Mouse (Mus musculus) stomach, embryonic 15.5 days (tissue): ENCODE measurements at regions not wholly inside any gene's neighbourhood (a gene's known extent, or its start where the extent isn't known, plus 50 kb on each side); places are given as distances from the start of the nearest gene placed in this dataset.
A peak's percentile ranks its signal among the peaks of the same experiment; 100 is the strongest.

Experiments used
- ATAC-seq: fragments of 200-750 bp; cut with Nextera tagmentation; 2 replicates; pipeline ENCODE4 v1.8.0; 2017; ENCODE audit warnings: low read depth, moderate number of reproducible peaks, moderate TSS enrichment; ENCODE audit not compliant: insufficient read depth, low FRiP score
- H3K27ac ChIP-seq: fragments of 300-500 bp; sonication (generic); 2 replicates; pipeline ENCODE4 v1.5.1; 2015; ENCODE audit warnings: mild to moderate bottlenecking, inconsistent platforms
- H3K27me3 ChIP-seq: fragments of 300-500 bp; sonication (generic); replicated peaks from 2 replicates; pipeline ENCODE4 v1.6.1; 2015; ENCODE audit warnings: inconsistent platforms
- H3K36me3 ChIP-seq: fragments of 300-500 bp; sonication (generic); 2 replicates; pipeline ENCODE4 v1.6.1; 2015; ENCODE audit warnings: inconsistent platforms
- H3K4me1 ChIP-seq: fragments of 300-500 bp; sonication (generic); 2 replicates; pipeline ENCODE4 v1.6.1; 2015; ENCODE audit warnings: inconsistent platforms
- H3K4me2 ChIP-seq: fragments of 300-500 bp; sonication (generic); 2 replicates; pipeline ENCODE4 v1.6.1; 2015; ENCODE audit warnings: mild to moderate bottlenecking, inconsistent platforms
- H3K4me3 ChIP-seq: fragments of 300-500 bp; sonication (generic); replicated peaks from 2 replicates; pipeline ENCODE4 v1.5.1; 2015; ENCODE audit warnings: inconsistent platforms
- H3K9ac ChIP-seq: fragments of 300-500 bp; sonication (generic); 2 replicates; pipeline ENCODE4 v1.6.1; 2015; ENCODE audit warnings: inconsistent platforms
- H3K9me3 ChIP-seq: fragments of 300-500 bp; sonication (generic); 2 replicates; pipeline ENCODE4 v1.6.1; 2016; ENCODE audit warnings: inconsistent platforms
- WGBS: fragments of 180-500 bp; shearing (Covaris S2); methylation state at CpG from one replicate; pipeline ENCODE4 v1.1.7; 2015; 5-methylcytosine and 5-hydroxymethylcytosine counted together

- H3K9ac ChIP-seq: no peak overlapping the region
- H3K36me3 ChIP-seq: no peaks in the 10 kb centered on the region
- no peaks in the 10 kb centered on the region for H3K27me3 ChIP-seq
- 90% methylated on average over 2 of the region's 2 CpGs for WGBS
- no peak overlapping the region for H3K4me3 ChIP-seq
- H3K4me1 ChIP-seq: no peaks in the 10 kb centered on the region
- no peak for ATAC-seq
- no peak overlapping the region for H3K27ac ChIP-seq
- H3K9me3 ChIP-seq: no peaks in the 10 kb centered on the region
- no peak overlapping the region for H3K4me2 ChIP-seq
Observed at GRCm38 (mm10) chr2:74463407-74463806, 115.8 kb downstream of the Lnpk start.

- H3K36me3 ChIP-seq: no peaks in the 10 kb centered on the region
- no peak overlapping the region for H3K27ac ChIP-seq
- no peaks in the 10 kb centered on the region for H3K9me3 ChIP-seq
- H3K4me1 ChIP-seq: no peaks in the 10 kb centered on the region
- no peaks in the 10 kb centered on the region for H3K27me3 ChIP-seq
- H3K4me3 ChIP-seq: no peak overlapping the region
- no peak overlapping the region for H3K9ac ChIP-seq
- ATAC-seq: no peak
- no peak overlapping the region for H3K4me2 ChIP-seq
- WGBS: 53% methylated on average over 11 of the region's 11 CpGs
Observed at GRCm38 (mm10) chr2:74461211-74461844, 117.9 kb downstream of the Lnpk start.

DNA sequence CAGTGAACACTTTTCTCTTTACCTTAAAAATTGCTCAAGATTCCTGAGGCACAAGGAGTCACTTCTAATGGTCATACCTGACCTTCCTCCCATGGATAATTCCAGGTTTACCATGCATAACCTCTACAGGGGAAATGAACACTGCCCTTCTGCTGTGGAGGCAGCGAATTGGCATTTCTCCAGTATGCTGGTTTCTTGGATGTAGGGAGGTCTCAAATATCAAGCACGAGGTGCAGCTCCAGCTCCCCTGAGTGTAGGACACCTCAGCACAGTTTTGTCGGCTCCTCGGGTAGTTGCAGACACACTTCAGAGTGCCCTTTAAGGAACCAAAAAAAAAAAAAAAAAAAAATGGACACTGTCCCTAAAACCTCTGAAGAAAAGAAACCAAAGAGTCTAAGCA, 124.8 kb downstream of the Lnpk start:
- no peaks in the 10 kb centered on the region for H3K4me1 ChIP-seq
- no peaks in the 10 kb centered on the region for H3K36me3 ChIP-seq
- no peak overlapping the region for H3K4me2 ChIP-seq
- H3K9me3 ChIP-seq: no peaks in the 10 kb centered on the region
- no peak overlapping the region for H3K27ac ChIP-seq
- 64% methylated on average over 4 of the region's 4 CpGs for WGBS
- no peaks in the 10 kb centered on the region for H3K27me3 ChIP-seq
- no peak overlapping the region for H3K4me3 ChIP-seq
- ATAC-seq: no peak
- H3K9ac ChIP-seq: no peak overlapping the region

DNA sequence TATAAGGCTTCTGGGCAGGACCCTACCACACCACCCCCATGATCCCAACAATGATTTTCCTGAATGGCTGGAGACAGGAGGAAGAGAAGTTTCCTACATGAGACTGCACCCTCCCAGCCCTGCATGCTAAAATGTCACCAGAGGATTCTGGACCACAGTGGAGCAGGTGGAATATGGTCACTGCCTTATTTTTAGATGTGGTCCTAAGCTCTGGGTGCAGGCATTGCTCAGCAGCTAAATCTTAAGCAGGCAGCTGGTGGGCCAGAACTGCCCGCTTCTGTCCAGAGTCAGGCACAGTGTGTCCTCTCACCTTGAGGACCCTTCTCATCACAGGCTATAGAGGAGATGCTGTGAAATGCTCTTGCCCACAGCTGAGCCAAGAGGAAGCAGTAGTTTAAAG, 126.6 kb downstream of the Lnpk start:
- Histone ChIP-seq H3K27ac (no peak overlapping the region), H3K27me3 (no peaks in the 10 kb centered on the region), H3K4me3 (no peak overlapping the region), H3K4me1 (no peaks in the 10 kb centered on the region), H3K9me3 (no peaks in the 10 kb centered on the region), H3K36me3 (no peaks in the 10 kb centered on the region), H3K4me2 (no peak overlapping the region), H3K9ac (no peak overlapping the region)
- WGBS: 92% methylated on average over 1 of the region's 1 CpGs
- ATAC-seq: no peak

GRCm38 (mm10) chr2:74451578-74451977, 127.7 kb downstream of the Lnpk start:
- ATAC-seq: peak; percentile 68; the same call in 1 of the 2 replicates
- Histone ChIP-seq H3K4me1 (no peaks in the 10 kb centered on the region), H3K4me3 (no peak overlapping the region), H3K9me3 (no peaks in the 10 kb centered on the region), H3K27me3 (no peaks in the 10 kb centered on the region), H3K4me2 (no peak overlapping the region), H3K9ac (no peak overlapping the region), H3K27ac (no peak overlapping the region; the same call in 1 of the 2 replicates), H3K36me3 (no peaks in the 10 kb centered on the region)
- 31% methylated on average over 6 of the region's 6 CpGs for WGBS

GRCm38 (mm10) chr2:74451038-74451437, 128.2 kb downstream of the Lnpk start:
- Histone ChIP-seq H3K27ac (no peak overlapping the region; the same call in 1 of the 2 replicates), H3K9me3 (no peaks in the 10 kb centered on the region), H3K4me2 (no peak overlapping the region), H3K9ac (no peak overlapping the region), H3K27me3 (no peaks in the 10 kb centered on the region), H3K4me1 (no peaks in the 10 kb centered on the region), H3K4me3 (no peak overlapping the region), H3K36me3 (no peaks in the 10 kb centered on the region)
- ATAC-seq: no peak
- WGBS: 53% methylated on average over 4 of the region's 4 CpGs

- H3K4me1 ChIP-seq: no peaks in the 10 kb centered on the region
- no peaks in the 10 kb centered on the region for H3K27me3 ChIP-seq
- H3K4me2 ChIP-seq: no peak overlapping the region
- 80% methylated on average over 11 of the region's 11 CpGs for WGBS
- H3K36me3 ChIP-seq: no peaks in the 10 kb centered on the region
- ATAC-seq: no peak
- H3K9ac ChIP-seq: no peak overlapping the region
- H3K27ac ChIP-seq: no peak overlapping the region
- H3K9me3 ChIP-seq: no peaks in the 10 kb centered on the region
- no peak overlapping the region for H3K4me3 ChIP-seq
Observed at GRCm38 (mm10) chr2:74450064-74450765, 129.0 kb downstream of the Lnpk start.

DNA sequence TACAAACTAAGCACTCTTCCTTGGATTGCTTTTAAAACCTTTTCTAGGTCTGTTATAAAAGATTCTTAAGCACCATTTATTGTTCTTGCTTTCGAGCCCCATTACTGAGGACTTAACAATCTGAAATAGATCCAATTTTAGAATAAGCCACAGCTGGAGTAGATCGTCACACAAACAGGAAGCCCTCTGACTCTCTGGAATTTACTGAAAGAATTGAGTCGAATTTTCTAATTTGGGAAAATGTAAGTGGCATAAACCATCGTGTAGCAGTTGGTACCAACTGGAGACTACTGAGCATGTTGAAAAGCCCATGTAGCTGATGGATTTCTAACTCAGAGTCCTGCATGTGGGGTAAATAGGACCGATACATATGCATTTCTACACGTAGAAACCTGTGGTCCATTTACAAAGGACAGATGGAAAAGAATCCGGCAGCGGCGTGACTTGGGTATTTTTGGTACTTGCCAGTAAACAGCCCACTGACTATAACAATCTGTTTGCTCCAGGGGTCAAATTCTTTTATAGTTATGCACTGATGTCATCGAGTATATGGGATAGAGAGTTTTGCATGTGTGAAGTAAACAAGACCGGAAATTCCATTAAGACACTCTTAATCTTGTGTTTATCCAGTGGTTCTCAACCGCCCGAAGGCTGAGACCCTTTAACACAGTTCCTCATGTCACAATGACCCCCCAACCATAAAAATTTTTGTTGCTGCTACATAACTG, 143.9 kb downstream of the Lnpk start:
- ATAC-seq: no peak; the same call in 1 of the 2 replicates
- Histone ChIP-seq H3K9me3 (no peaks in the 10 kb centered on the region), H3K4me2 (0 out of 2 replicates have a peak overlapping the region, but pooled peaks have one; percentile 3), H3K4me1 (no peaks in the 10 kb centered on the region), H3K9ac (no peak overlapping the region), H3K4me3 (no peak overlapping the region), H3K27ac (peak overlapping the region; percentile 48; the same call in 1 of the 2 replicates), H3K36me3 (no peaks in the 10 kb centered on the region), H3K27me3 (no peaks in the 10 kb centered on the region)
- WGBS: 58% methylated on average over 13 of the region's 13 CpGs

DNA sequence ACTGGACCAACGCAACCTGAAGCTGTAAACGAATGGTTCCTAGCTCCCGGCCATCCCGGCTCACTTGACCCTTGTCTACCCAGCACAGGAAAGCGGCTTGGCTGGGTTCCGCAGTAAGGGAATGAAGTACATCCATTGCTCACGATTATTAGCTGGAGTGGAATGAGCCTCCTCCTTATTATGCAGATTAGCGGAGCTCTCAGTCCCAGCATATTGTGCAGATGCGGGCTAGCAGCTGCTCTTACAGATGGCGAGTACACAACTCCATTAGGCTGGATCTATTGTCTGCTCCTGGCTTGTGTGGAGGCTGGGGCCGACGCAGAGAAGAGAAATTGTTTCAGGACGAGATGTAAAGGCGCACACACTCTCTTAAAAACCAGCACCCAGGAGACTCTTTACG, 152.5 kb downstream of the Lnpk start:
- no peak overlapping the region for H3K4me3 ChIP-seq
- no peak for ATAC-seq
- no peak overlapping the region for H3K27ac ChIP-seq
- no peaks in the 10 kb centered on the region for H3K27me3 ChIP-seq
- 66% methylated on average over 15 of the region's 15 CpGs for WGBS
- H3K9ac ChIP-seq: no peak overlapping the region
- H3K4me1 ChIP-seq: no peaks in the 10 kb centered on the region
- H3K9me3 ChIP-seq: no peaks in the 10 kb centered on the region
- no peak overlapping the region for H3K4me2 ChIP-seq
- H3K36me3 ChIP-seq: no peaks in the 10 kb centered on the region

DNA sequence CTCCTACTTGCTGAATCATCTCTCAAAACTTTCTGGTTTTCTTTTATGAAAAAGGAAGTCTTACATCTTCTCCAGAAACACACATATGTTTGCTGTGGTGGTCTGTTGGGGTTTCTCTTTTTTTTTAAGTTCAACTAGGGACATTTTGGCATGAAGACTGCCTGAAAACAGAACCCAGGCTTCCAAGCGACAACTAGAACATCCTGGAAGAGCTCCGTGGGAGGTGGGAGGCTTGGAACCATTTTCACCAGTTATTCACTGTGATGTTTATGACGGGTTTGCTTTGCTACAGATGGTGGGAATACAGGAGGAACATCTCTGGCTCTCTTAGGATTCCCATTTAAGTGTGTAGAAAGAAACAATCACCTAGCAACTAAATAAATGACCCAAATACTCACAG, 154.5 kb downstream of the Lnpk start:
- Histone ChIP-seq H3K27me3 (no peaks in the 10 kb centered on the region), H3K36me3 (no peaks in the 10 kb centered on the region), H3K4me3 (no peak overlapping the region), H3K9me3 (no peaks in the 10 kb centered on the region), H3K4me1 (no peaks in the 10 kb centered on the region), H3K9ac (no peak overlapping the region), H3K27ac (no peak overlapping the region), H3K4me2 (no peak overlapping the region)
- ATAC-seq: no peak
- WGBS: 56% methylated on average over 3 of the region's 3 CpGs

GRCm38 (mm10) chr2:74416097-74416496, 163.1 kb downstream of the Lnpk start:
- Histone ChIP-seq H3K9ac (no peak overlapping the region), H3K4me2 (no peak overlapping the region), H3K27ac (no peak overlapping the region), H3K9me3 (no peaks in the 10 kb centered on the region), H3K4me1 (no peaks in the 10 kb centered on the region), H3K36me3 (no peaks in the 10 kb centered on the region), H3K27me3 (no peaks in the 10 kb centered on the region), H3K4me3 (no peak overlapping the region)
- 90% methylated on average over 4 of the region's 4 CpGs for WGBS
- ATAC-seq: no peak

- 93% methylated on average over 13 of the region's 13 CpGs for WGBS
- Histone ChIP-seq H3K4me2 (no peak overlapping the region), H3K4me1 (no peaks in the 10 kb centered on the region), H3K9ac (no peak overlapping the region), H3K27ac (no peak overlapping the region), H3K36me3 (no peaks in the 10 kb centered on the region), H3K27me3 (no peaks in the 10 kb centered on the region), H3K4me3 (no peak overlapping the region), H3K9me3 (no peaks in the 10 kb centered on the region)
- no peak for ATAC-seq
Observed at GRCm38 (mm10) chr2:74414721-74415120, 164.5 kb downstream of the Lnpk start.
